Mouse (Mus musculus) liver, embryonic 14.5 days (tissue): ENCODE data around the gene Pde4b. TPM values are rescaled to one million over a fixed set of nuclear protein-coding genes. Genes with fewer than 3 reads are reported as not detected.

Experiments used
- ATAC-seq: fragments of 200-750 bp; cut with Nextera tagmentation; 2 replicates; pipeline ENCODE4 v1.8.0; 2017; ENCODE audit warnings: moderate number of reproducible peaks, mild to moderate bottlenecking, moderate library complexity; ENCODE audit not compliant: insufficient read depth
- DNase-seq, 3 experiments: peaks; one replicate each; pipeline ENCODE4 v3.0.0-alpha.2; 2012 to 2013; ENCODE audit warnings: low read depth in 3 of 3, low spot score in 3 of 3
- H3K27ac ChIP-seq: fragments of 300-500 bp; sonication (generic); 2 replicates; pipeline ENCODE4 v1.5.1; 2014; ENCODE audit warnings: moderate library complexity, mild to moderate bottlenecking, control low read depth, inconsistent platforms
- H3K27me3 ChIP-seq: fragments of 300-500 bp; sonication (generic); 2 replicates; pipeline ENCODE4 v1.6.1; 2014; ENCODE audit warnings: mild to moderate bottlenecking, low read length, moderate library complexity; ENCODE audit not compliant: control insufficient read depth, insufficient read depth
- H3K36me3 ChIP-seq: fragments of 300-500 bp; sonication (generic); replicated peaks from 2 replicates; pipeline ENCODE4 v1.6.1; 2014; ENCODE audit warnings: low read depth; ENCODE audit not compliant: control insufficient read depth, insufficient read depth
- H3K4me1 ChIP-seq, 2 experiments: fragments of 200-500 bp in 1 of 2; fragments of 300-500 bp in 1 of 2; sonication (generic) in 1 of 2; replicated peaks; 2 replicates each; pipeline ENCODE4 v1.6.1; 2012 to 2014; ENCODE audit warnings: antibody characterized with exemption in 1 of 2, inconsistent platforms in 1 of 2, low read length in 1 of 2; ENCODE audit not compliant: control insufficient read depth in 2 of 2, insufficient read depth in 2 of 2
- H3K4me2 ChIP-seq: fragments of 300-500 bp; sonication (generic); 2 replicates; pipeline ENCODE4 v1.6.1; 2014; ENCODE audit warnings: low read depth, mild to moderate bottlenecking, control low read depth, moderate library complexity
- H3K4me3 ChIP-seq, 2 experiments: fragments of 200-500 bp in 1 of 2; fragments of 300-500 bp in 1 of 2; sonication (generic) in 1 of 2; 2 replicates each; pipeline ENCODE4 v1.5.1; 2012 to 2014; ENCODE audit warnings: low read depth in 2 of 2, low read length in 2 of 2, mild to moderate bottlenecking in 2 of 2, control low read depth in 1 of 2, inconsistent platforms in 1 of 2, moderate library complexity in 1 of 2; ENCODE audit not compliant: insufficient read depth in 1 of 2
- H3K9ac ChIP-seq: fragments of 300-500 bp; sonication (generic); replicated peaks from 2 replicates; pipeline ENCODE4 v1.6.1; 2014; ENCODE audit warnings: mild to moderate bottlenecking, control low read depth, moderate library complexity
- H3K9me3 ChIP-seq: fragments of 300-500 bp; sonication (generic); 2 replicates; pipeline ENCODE4 v1.6.1; 2016; ENCODE audit warnings: low read length, mixed read lengths; ENCODE audit not compliant: control insufficient read depth
- CTCF ChIP-seq: IDR thresholded peaks from 2 replicates; pipeline ENCODE4 v1.5.1; 2016; ENCODE audit warnings: antibody characterized with exemption, low read depth, control low read depth
- EP300 ChIP-seq: IDR thresholded peaks from 2 replicates; pipeline ENCODE4 v1.6.1; 2016; ENCODE audit warnings: antibody characterized with exemption, low read depth
- WGBS: fragments of 180-500 bp; shearing (Covaris S2); extraction: QIAGEN DNeasy Blood & Tissue Kit; methylation state at CpG from one replicate; pipeline ENCODE4 v1.1.7; 2014; ENCODE audit not compliant: insufficient replicate concordance; 5-methylcytosine and 5-hydroxymethylcytosine counted together
- polyA plus RNA-seq, 2 experiments: library from polyadenylated mRNA; depleted of rRNA in 1 of 2; stranded (reverse) in 1 of 2; unstranded in 1 of 2; fragments of >200 nt; fragmentation: Nextera tagmentation in 1 of 2; extraction: Ambion mirVana in 1 of 2; gene quantifications; 2 replicates each; pipeline versions ENCODE4 v1.2.1 to v1.2.3; 2012 to 2014

Gene Pde4b
- polyA plus RNA-seq, 2 experiments = 1.5 to 2.3 TPM

- Histone ChIP-seq H3K4me1 (peaks cover 0 to 6% of the 10 kb centered on the region in 2 experiments; a peak in 2 of 4 replicates), H3K4me3 (no peak overlapping the region), H3K36me3 (no peaks in the 10 kb centered on the region), H3K9me3 (no peaks in the 10 kb centered on the region), H3K9ac (no peak overlapping the region), H3K27ac (no peak overlapping the region), H3K4me2 (no peak overlapping the region), H3K27me3 (no peaks in the 10 kb centered on the region)
- DNase-seq (no peak), ATAC-seq (no peak)
- TF ChIP-seq EP300 = no peak
- no peak for TF ChIP-seq CTCF
- 6% methylated on average over 2 of the region's 2 CpGs for WGBS
These were observed 559.7 kb downstream of the Pde4b start for GRCm38 (mm10) chr4:102647056-102647455.

GRCm38 (mm10) chr4:102655331-102655730, 568.0 kb downstream of the Pde4b start:
- Histone ChIP-seq H3K27ac (no peak overlapping the region), H3K9me3 (no peaks in the 10 kb centered on the region), H3K4me2 (no peak overlapping the region), H3K4me1 (no peaks in the 10 kb centered on the region; a peak in 1 of 4 replicates), H3K36me3 (no peaks in the 10 kb centered on the region), H3K27me3 (no peaks in the 10 kb centered on the region), H3K4me3 (no peak overlapping the region), H3K9ac (no peak overlapping the region)
- 45% methylated on average over 7 of the region's 7 CpGs for WGBS
- TF ChIP-seq EP300 (no peak), CTCF (no peak)
- no peak for ATAC-seq
- no peak for DNase-seq

GRCm38 (mm10) chr4:102656494-102657036, 569.2 kb downstream of the Pde4b start:
- WGBS = 10% methylated on average over 3 of the region's 3 CpGs
- no peaks in the 10 kb centered on the region for H3K9me3 ChIP-seq
- no peak overlapping the region for H3K27ac ChIP-seq
- peak in 2 of 3 experiments; percentile 13 to 17 for DNase-seq
- no peaks in the 10 kb centered on the region for H3K27me3 ChIP-seq
- no peaks in the 10 kb centered on the region; a peak in 1 of 4 replicates for H3K4me1 ChIP-seq
- H3K4me2 ChIP-seq = no peak overlapping the region
- H3K4me3 ChIP-seq = no peak overlapping the region
- H3K9ac ChIP-seq = no peak overlapping the region
- peak; percentile 60 for TF ChIP-seq CTCF
- no peak for TF ChIP-seq EP300
- ATAC-seq = no peak
- no peaks in the 10 kb centered on the region for H3K36me3 ChIP-seq

Other genes starting within 250 kb of the Pde4b start
- gene B020004J07Rik, start 243.5 kb upstream of the Pde4b start, polyA plus RNA-seq (2012; rRNA removed) = not detected in 2 replicates
- not detected in 2 replicates for gene B020004J07Rik, start 243.5 kb upstream of the Pde4b start, polyA plus RNA-seq (2014; fragmentation: Nextera tagmentation; extraction: Ambion mirVana)
- not detected in 2 replicates for gene C130073F10Rik, start 193.8 kb upstream of the Pde4b start, polyA plus RNA-seq (2012; rRNA removed)
- not detected in 2 replicates for gene C130073F10Rik, start 193.8 kb upstream of the Pde4b start, polyA plus RNA-seq (2014; fragmentation: Nextera tagmentation; extraction: Ambion mirVana)
- gene Gm12800, start 178.4 kb upstream of the Pde4b start, polyA plus RNA-seq (2012; rRNA removed) = not detected in 2 replicates
- not detected in 2 replicates for gene Gm12800, start 178.4 kb upstream of the Pde4b start, polyA plus RNA-seq (2014; fragmentation: Nextera tagmentation; extraction: Ambion mirVana)
- not detected in 2 replicates for gene Gm12794, start 147.1 kb upstream of the Pde4b start, polyA plus RNA-seq (2012; rRNA removed)
- not detected in 2 replicates for gene Gm12794, start 147.1 kb upstream of the Pde4b start, polyA plus RNA-seq (2014; fragmentation: Nextera tagmentation; extraction: Ambion mirVana)
- not detected in 2 replicates for gene Gm12790, start 106.5 kb upstream of the Pde4b start, polyA plus RNA-seq (2012; rRNA removed)
- not detected in 2 replicates for gene Gm12790, start 106.5 kb upstream of the Pde4b start, polyA plus RNA-seq (2014; fragmentation: Nextera tagmentation; extraction: Ambion mirVana)
- gene Gm12789, start 100.9 kb upstream of the Pde4b start, polyA plus RNA-seq (2012; rRNA removed) = not detected in 2 replicates
- not detected in 2 replicates for gene Gm12789, start 100.9 kb upstream of the Pde4b start, polyA plus RNA-seq (2014; fragmentation: Nextera tagmentation; extraction: Ambion mirVana)